9 mouse cellular contexts compared by ENCODE assay signal in genomic region chr11:33336552-33337121, GRCm38 (mm10).
A peak's percentile ranks its signal among the peaks of the same experiment; 100 is the strongest.
DNase-seq lines count a peak whose midpoint lies in the region; ATAC-seq lines count a peak whose summit lies in the region.
"Had no signal": no experiment of that assay in that cellular context is flagged by ENCODE, and none has a peak within 500 bp of the region (broad histone marks: within the 10 kb centered on the region; RNA-seq: fewer than 3 reads in every experiment).

No protein-coding gene starts in this region.

- H3K36me3 ChIP-seq in kidney, embryonic 14.5 days (ENCODE audit: control insufficient read depth, insufficient read depth, low read length): no peaks in the 10 kb centered on the region
- H3K36me3 ChIP-seq in hindbrain, embryonic 13.5 days: no peaks in the 10 kb centered on the region
- H3K36me3 ChIP-seq in limb, embryonic 13.5 days: no peaks in the 10 kb centered on the region
- H3K36me3 ChIP-seq: embryonic facial prominence, embryonic 12.5 days had no signal

- H3K27me3 ChIP-seq in kidney, embryonic 14.5 days (ENCODE audit: control insufficient read depth, insufficient read depth, low read length): no peaks in the 10 kb centered on the region
- no peaks in the 10 kb centered on the region for H3K27me3 ChIP-seq in hindbrain, embryonic 13.5 days
- no peaks in the 10 kb centered on the region for H3K27me3 ChIP-seq in limb, embryonic 13.5 days
- H3K27me3 ChIP-seq: embryonic facial prominence, embryonic 12.5 days had no signal

- H3K9ac ChIP-seq in kidney, embryonic 14.5 days (ENCODE audit: low read depth, low read length): no peak overlapping the region
- H3K9ac ChIP-seq in hindbrain, embryonic 13.5 days: no peak overlapping the region
- H3K9ac ChIP-seq in limb, embryonic 13.5 days: no peak overlapping the region
- H3K9ac ChIP-seq: embryonic facial prominence, embryonic 12.5 days had no signal

- no peak for DNase-seq in kidney, adult 18-20 months
- peak; percentile 71 for DNase-seq in ZHBTc4 (ENCODE audit: low read depth, low spot score)
- peak; percentile 57 for DNase-seq in embryo, embryonic 10.5 days (ENCODE audit: low spot score)
- DNase-seq in right cerebral cortex, postnatal 14 days: peak; percentile 40

- 53% methylated on average over 7 of the region's 7 CpGs for WGBS in kidney, embryonic 14.5 days
- 36% methylated on average over 7 of the region's 7 CpGs for WGBS in hindbrain, embryonic 13.5 days
- WGBS in limb, embryonic 13.5 days: 41% methylated on average over 7 of the region's 7 CpGs

- no peak overlapping the region for H3K4me3 ChIP-seq in kidney, embryonic 14.5 days (ENCODE audit: low read length)
- no peak overlapping the region for H3K4me3 ChIP-seq in hindbrain, embryonic 13.5 days
- no peak overlapping the region for H3K4me3 ChIP-seq in limb, embryonic 13.5 days
- H3K4me3 ChIP-seq: embryonic facial prominence, embryonic 12.5 days had no signal

- no peak overlapping the region for H3K4me2 ChIP-seq in kidney, embryonic 14.5 days (replicated peaks; ENCODE audit: low read depth, low read length)
- no peak overlapping the region for H3K4me2 ChIP-seq in hindbrain, embryonic 13.5 days
- no peak overlapping the region for H3K4me2 ChIP-seq in limb, embryonic 13.5 days (replicated peaks)
- H3K4me2 ChIP-seq: embryonic facial prominence, embryonic 12.5 days had no signal

- no peaks in the 10 kb centered on the region for H3K9me3 ChIP-seq in kidney, embryonic 14.5 days (ENCODE audit: control insufficient read depth, low read length)
- H3K9me3 ChIP-seq in hindbrain, embryonic 13.5 days: no peaks in the 10 kb centered on the region
- no peaks in the 10 kb centered on the region for H3K9me3 ChIP-seq in limb, embryonic 13.5 days
- H3K9me3 ChIP-seq: embryonic facial prominence, embryonic 12.5 days had no signal

- H3K4me1 ChIP-seq in kidney, embryonic 14.5 days (ENCODE audit: control insufficient read depth, insufficient read depth, low read length): no peaks in the 10 kb centered on the region
- H3K4me1 ChIP-seq in hindbrain, embryonic 13.5 days (replicated peaks): peaks cover 13% of the 10 kb centered on the region
- 0 out of 2 replicates have a peak, but pooled peaks cover 6% of the 10 kb centered on the region for H3K4me1 ChIP-seq in limb, embryonic 13.5 days
- H3K4me1 ChIP-seq: embryonic facial prominence, embryonic 12.5 days had no signal

- peak; percentile 62; the same call in 1 of the 2 replicates for ATAC-seq in kidney, embryonic 14.5 days (ENCODE audit: low FRiP score, low TSS enrichment)
- 0 out of 2 replicates have a peak, but pooled peaks have one; percentile 63 for ATAC-seq in hindbrain, embryonic 13.5 days (ENCODE audit: low FRiP score)
- peak; percentile 54; the same call in 1 of the 2 replicates for ATAC-seq in limb, embryonic 13.5 days (ENCODE audit: low FRiP score, low read depth)
- no peak for ATAC-seq in CD4-positive, CD25-positive, alpha-beta regulatory T cell, adult 4 months

- H3K27ac ChIP-seq in kidney, embryonic 14.5 days (ENCODE audit: low read depth, low read length): no peak overlapping the region
- H3K27ac ChIP-seq in hindbrain, embryonic 13.5 days: no peak overlapping the region
- no peak overlapping the region for H3K27ac ChIP-seq in limb, embryonic 13.5 days
- H3K27ac ChIP-seq: embryonic facial prominence, embryonic 12.5 days had no signal
